Mouse (Mus musculus) intestine, embryonic 14.5 days (tissue): ENCODE results near the gene Fbxo31. TPM values are rescaled to one million over a fixed set of nuclear protein-coding genes. Genes with fewer than 3 reads are reported as not detected.

Source experiments
- ATAC-seq: fragments of 200-750 bp; cut with Nextera tagmentation; replicated peaks from 2 replicates; pipeline ENCODE4 v1.8.0; 2017; ENCODE audit warnings: low read depth, moderate number of reproducible peaks, moderate TSS enrichment, moderate library complexity; ENCODE audit not compliant: low FRiP score, low TSS enrichment
- DNase-seq: peaks from one replicate; pipeline ENCODE4 v3.0.0-alpha.2; 2018; ENCODE audit warnings: low spot score
- H3K27ac ChIP-seq: fragments of 300-500 bp; sonication (generic); 2 replicates; pipeline ENCODE4 v1.5.1; 2014; ENCODE audit warnings: low read depth, mild to moderate bottlenecking, control low read depth
- H3K27me3 ChIP-seq: fragments of 300-500 bp; sonication (generic); replicated peaks from 2 replicates; pipeline ENCODE4 v1.6.1; 2014; ENCODE audit warnings: low read length, control low read depth; ENCODE audit not compliant: control insufficient read depth, insufficient read depth
- H3K36me3 ChIP-seq: fragments of 300-500 bp; sonication (generic); 2 replicates; pipeline ENCODE4 v1.6.1; 2014; ENCODE audit warnings: low read length, control low read depth; ENCODE audit not compliant: control insufficient read depth, insufficient read depth
- H3K4me1 ChIP-seq: fragments of 300-500 bp; sonication (generic); replicated peaks from 2 replicates; pipeline ENCODE4 v1.6.1; 2014; ENCODE audit warnings: low read length, control low read depth, mixed read lengths; ENCODE audit not compliant: control insufficient read depth, insufficient read depth
- H3K4me2 ChIP-seq: fragments of 300-500 bp; sonication (generic); 2 replicates; pipeline ENCODE4 v1.6.1; 2014; ENCODE audit warnings: low read length
- H3K4me3 ChIP-seq: fragments of 300-500 bp; sonication (generic); 2 replicates; pipeline ENCODE4 v1.5.1; 2014; ENCODE audit warnings: low read depth, low read length, control low read depth, mixed read lengths
- H3K9ac ChIP-seq: fragments of 300-500 bp; sonication (generic); 2 replicates; pipeline ENCODE4 v1.6.1; 2014; ENCODE audit warnings: mild to moderate bottlenecking, low read length
- H3K9me3 ChIP-seq: fragments of 300-500 bp; sonication (generic); 2 replicates; pipeline ENCODE4 v1.6.1; 2016; ENCODE audit warnings: low read length, control low read depth; ENCODE audit not compliant: control insufficient read depth
- WGBS: fragments of 180-500 bp; shearing (Covaris S2); extraction: QIAGEN DNeasy Blood & Tissue Kit; methylation state at CpG from one replicate; pipeline ENCODE4 v1.1.7; 2014; 5-methylcytosine and 5-hydroxymethylcytosine counted together
- polyA plus RNA-seq: library from polyadenylated mRNA; unstranded; fragments of >200 nt; fragmentation: Nextera tagmentation; extraction: Ambion mirVana; gene quantifications from 2 replicates; pipeline ENCODE4 v1.2.1, GENCODE M21; 2014

Gene Fbxo31
- polyA plus RNA-seq, 1 experiment from 2014 or later, result 14.5 TPM

DNA sequence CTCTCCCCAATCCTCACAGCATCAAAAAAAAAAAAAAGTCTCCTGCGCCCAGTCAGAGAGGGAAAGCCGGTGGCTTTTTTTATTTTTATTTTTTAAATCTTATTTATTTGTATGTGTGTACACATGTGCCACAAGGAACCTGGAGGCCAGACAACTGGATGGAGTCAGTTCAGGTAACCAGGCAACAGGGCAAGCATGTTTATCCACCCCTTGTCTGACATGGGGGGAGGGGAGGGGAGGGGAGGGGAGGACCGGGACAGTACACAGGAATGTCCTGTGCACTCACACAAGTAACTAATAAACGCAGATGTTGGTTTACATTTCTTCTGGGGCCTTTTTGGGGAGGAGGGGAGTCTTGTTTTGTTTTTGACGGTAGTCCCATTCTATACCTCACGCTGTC, 14.9 kb downstream of the Fbxo31 start:
- WGBS, result 68% methylated on average over 6 of the region's 6 CpGs
- DNase-seq (no peak), ATAC-seq (no peak)
- H3K36me3 ChIP-seq, result peaks cover 20% of the 10 kb centered on the region
- H3K27me3 ChIP-seq, result no peaks in the 10 kb centered on the region
- H3K27ac ChIP-seq, result no peak overlapping the region
- no peaks in the 10 kb centered on the region for H3K9me3 ChIP-seq
- no peak overlapping the region for H3K4me3 ChIP-seq
- no peak overlapping the region for H3K4me2 ChIP-seq
- peaks cover 7% of the 10 kb centered on the region; the same call in 1 of the 2 replicates for H3K4me1 ChIP-seq
- H3K9ac ChIP-seq, result no peak overlapping the region

DNA sequence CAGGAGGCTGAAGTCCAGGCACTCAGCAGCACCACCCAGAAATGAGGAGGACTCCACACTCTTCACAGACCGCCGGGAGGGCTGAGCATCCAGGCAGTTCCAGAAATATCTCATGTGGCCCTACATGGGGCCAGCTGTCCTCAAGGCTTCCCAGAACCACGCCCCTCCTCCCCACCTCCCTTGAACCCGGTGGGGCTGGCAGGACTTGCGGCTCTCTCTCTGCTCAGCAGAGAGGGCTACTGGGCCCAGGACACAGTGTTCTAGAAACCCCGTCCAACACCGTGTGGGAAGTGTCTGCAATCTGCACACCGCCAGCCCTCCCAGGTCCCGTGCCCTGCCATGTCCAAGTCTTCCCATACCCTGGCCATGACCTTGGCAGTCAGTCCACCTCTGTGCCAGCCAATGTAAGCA, 15.7 kb downstream of the Fbxo31 start:
- Histone ChIP-seq H3K27ac (no peak overlapping the region), H3K27me3 (no peaks in the 10 kb centered on the region), H3K9me3 (no peaks in the 10 kb centered on the region), H3K4me2 (no peak overlapping the region), H3K9ac (no peak overlapping the region), H3K4me1 (no peaks in the 10 kb centered on the region), H3K4me3 (no peak overlapping the region), H3K36me3 (peaks cover 25% of the 10 kb centered on the region)
- WGBS, result 80% methylated on average over 9 of the region's 9 CpGs
- no peak for DNase-seq
- no peak for ATAC-seq

DNA sequence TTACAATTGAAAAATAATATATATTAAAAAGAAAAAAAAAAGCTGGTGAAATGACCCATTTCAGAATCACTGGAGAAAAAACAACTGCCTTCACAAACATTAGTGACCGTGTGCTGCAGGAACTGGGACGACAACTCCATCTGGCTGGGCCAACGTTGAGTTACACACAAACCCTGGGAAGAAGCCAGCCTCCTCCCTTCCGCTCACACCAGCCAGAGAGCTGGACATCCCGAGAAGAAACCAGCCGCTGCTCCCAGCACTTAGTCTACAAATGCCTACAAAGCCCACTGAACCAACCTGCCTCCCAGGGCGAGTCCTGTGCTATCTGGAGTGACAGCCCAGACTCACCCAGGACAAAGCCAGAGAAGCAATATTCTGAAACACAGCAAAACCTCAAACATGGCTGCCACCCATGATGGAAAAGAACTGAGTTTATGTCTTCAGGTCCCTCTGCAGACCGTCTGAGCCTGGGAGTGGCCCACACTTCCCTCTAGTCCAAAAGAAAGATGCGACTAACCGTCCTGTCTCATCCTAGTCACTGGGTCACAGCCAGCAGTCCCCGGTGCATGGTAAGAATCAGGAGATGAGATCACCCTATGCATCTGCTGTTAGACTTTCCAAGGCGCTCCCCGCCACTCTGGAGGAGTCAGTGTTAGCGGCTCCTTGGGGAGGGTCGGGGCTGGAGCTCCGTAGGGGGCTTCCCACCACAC, 16.8 kb downstream of the Fbxo31 start:
- no peak for ATAC-seq
- 80% methylated on average over 16 of the region's 16 CpGs for WGBS
- H3K9ac ChIP-seq, result no peak overlapping the region

DNA sequence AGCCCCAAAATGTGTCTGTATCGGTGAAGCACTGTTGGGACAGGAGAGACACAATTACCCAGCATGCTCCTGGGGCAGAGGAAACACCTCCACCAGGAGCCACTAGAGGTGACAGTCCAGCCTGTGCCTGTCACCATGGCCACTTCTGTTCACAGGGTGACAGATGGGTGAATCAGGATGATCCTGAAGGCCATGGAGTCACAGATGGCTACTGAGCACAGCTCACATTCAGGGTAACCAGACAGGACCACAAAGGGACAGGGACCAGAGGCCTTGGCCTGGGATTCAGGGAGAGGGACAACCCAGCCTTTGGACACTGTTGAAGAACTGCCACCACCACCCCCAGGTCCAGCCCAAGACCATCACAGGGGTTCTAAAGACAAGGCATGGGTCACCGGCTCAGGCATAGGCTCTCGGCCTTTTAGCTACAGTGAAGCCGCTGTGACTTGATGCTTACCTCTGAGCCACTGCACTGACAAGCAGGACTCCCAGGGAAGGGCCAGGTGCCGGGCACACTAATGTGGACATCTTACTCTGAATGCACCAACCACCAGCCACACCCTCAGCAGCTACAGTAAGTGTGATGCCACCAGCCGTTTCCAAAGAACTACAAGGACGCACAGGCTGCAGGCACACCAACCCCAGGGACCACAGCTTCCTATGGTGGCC, 18.0 kb downstream of the Fbxo31 start:
- Histone ChIP-seq H3K27me3 (no peaks in the 10 kb centered on the region), H3K9me3 (no peaks in the 10 kb centered on the region), H3K4me1 (no peaks in the 10 kb centered on the region), H3K4me2 (no peak overlapping the region), H3K9ac (no peak overlapping the region), H3K4me3 (no peak overlapping the region), H3K36me3 (peaks cover 20% of the 10 kb centered on the region), H3K27ac (no peak overlapping the region)
- ATAC-seq, result no peak
- WGBS, result 94% methylated on average over 7 of the region's 7 CpGs
- DNase-seq, result no peak

More for the DNA sequence above, 16.8 kb downstream of the Fbxo31 start:
- H3K36me3 ChIP-seq, result peaks cover 25% of the 10 kb centered on the region
- DNase-seq, result no peak
- no peaks in the 10 kb centered on the region for H3K27me3 ChIP-seq
- H3K4me2 ChIP-seq, result no peak overlapping the region
- H3K9me3 ChIP-seq, result no peaks in the 10 kb centered on the region
- H3K27ac ChIP-seq, result no peak overlapping the region
- no peak overlapping the region for H3K4me3 ChIP-seq
- H3K4me1 ChIP-seq, result no peaks in the 10 kb centered on the region

DNA sequence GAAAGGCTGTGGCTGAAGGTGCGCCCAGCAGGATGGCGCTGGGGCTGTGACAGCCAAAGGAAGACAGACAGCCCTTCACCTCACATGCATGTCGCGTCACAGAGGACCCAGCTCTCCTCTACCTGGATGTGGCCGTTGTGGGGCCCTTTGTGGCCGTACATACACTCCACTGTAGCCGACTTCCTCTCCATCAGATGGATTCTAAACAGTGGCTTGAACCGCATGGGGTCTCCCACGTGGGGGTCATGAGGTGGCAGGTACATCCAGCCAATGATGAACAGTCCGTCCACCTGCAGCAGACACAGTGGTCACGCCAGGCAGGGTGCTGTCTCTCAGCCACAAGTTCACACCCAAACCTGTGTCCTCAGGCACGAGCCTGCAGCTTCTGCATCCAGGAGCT, 18.8 kb downstream of the Fbxo31 start:
- H3K27me3 ChIP-seq, result no peaks in the 10 kb centered on the region
- H3K4me3 ChIP-seq, result no peak overlapping the region
- ATAC-seq (no peak), DNase-seq (no peak)
- no peak overlapping the region for H3K27ac ChIP-seq
- H3K9me3 ChIP-seq, result no peaks in the 10 kb centered on the region
- H3K4me1 ChIP-seq, result no peaks in the 10 kb centered on the region
- H3K9ac ChIP-seq, result no peak overlapping the region
- H3K36me3 ChIP-seq, result peaks cover 24% of the 10 kb centered on the region
- WGBS, result 94% methylated on average over 12 of the region's 12 CpGs
- H3K4me2 ChIP-seq, result no peak overlapping the region

DNA sequence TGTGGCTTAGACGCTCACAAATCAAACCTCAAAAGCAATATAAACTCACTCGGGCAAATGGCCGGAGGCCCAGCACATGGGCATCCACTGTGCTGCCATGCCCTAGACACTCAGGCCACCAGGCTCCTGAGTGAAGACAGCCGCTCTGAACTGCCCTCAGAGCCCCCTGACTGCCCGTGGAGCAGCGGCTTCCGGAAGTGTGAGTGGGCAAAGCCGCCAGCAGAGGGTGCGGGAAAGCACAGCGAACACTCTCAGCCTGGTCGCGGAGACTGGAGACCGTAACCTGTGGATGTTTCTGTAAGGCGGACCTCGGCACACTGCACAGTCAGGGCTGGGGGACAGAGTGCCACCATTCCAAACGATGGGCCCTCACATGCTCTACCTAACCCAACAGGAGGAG, 20.1 kb downstream of the Fbxo31 start:
- peaks cover 37% of the 10 kb centered on the region for H3K36me3 ChIP-seq
- 86% methylated on average over 16 of the region's 16 CpGs for WGBS
- DNase-seq, result no peak

DNA sequence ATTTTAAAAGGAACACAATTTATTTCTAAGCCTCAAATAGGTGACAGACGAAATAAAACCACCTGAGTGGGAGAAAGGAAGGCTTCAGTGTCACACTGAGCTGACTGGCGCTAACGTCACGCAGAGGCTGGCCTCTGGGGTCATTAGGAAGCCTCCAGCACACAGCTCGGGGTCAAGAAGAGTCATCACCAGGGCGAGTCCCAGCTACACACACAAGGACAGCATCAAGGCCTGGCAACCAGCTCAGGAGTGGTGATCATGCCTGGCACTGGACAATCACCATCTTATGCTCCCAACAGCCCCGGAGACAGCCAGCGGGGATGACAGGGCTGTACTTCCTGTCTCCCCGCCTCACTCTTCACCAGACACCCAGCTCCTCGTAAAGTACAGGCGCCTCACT, 20.9 kb downstream of the Fbxo31 start:
- WGBS, result 82% methylated on average over 11 of the region's 11 CpGs
- DNase-seq (no peak), ATAC-seq (no peak)
- Histone ChIP-seq H3K4me1 (no peaks in the 10 kb centered on the region), H3K4me2 (no peak overlapping the region), H3K36me3 (peaks cover 43% of the 10 kb centered on the region), H3K27ac (no peak overlapping the region), H3K9ac (no peak overlapping the region), H3K4me3 (no peak overlapping the region), H3K27me3 (no peaks in the 10 kb centered on the region), H3K9me3 (no peaks in the 10 kb centered on the region)

More for the DNA sequence above, 20.1 kb downstream of the Fbxo31 start:
- Histone ChIP-seq H3K9me3 (no peaks in the 10 kb centered on the region), H3K27me3 (no peaks in the 10 kb centered on the region), H3K4me1 (no peaks in the 10 kb centered on the region), H3K4me2 (no peak overlapping the region), H3K27ac (no peak overlapping the region), H3K4me3 (no peak overlapping the region), H3K9ac (no peak overlapping the region)
- ATAC-seq, result no peak

DNA sequence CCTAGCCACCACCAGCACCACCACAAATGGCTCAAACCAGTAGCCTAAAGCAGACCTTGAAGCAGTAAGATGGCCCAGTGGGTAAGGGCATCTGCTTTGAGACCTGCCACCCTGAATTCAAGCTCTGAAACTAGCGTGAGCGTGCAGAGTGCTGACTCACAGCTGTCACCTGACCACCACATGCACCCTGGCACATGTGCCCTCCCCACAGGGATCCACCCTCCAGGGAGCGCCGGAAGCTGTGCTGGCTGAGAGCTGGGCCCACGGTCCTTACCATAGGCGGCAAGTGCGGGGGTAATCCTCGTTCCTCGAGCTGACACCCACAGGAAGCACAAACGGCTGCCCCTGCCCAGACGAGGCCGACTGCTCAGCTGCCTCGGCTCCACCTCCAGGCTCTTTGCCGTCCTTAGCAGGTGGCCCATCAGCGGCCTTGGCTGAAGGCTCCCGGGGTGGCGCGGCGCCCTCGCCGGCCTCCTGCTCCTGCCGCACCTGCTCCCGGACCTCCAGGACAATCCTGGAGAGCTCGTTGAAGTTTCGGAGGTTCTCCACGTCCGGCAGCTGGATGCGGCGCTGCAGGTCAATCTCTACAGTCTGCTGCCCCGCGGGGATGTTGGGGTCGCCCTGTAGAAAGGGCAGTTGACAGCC, 24.7 kb downstream of the Fbxo31 start:
- no peak for ATAC-seq
- Histone ChIP-seq H3K36me3 (peaks cover 54% of the 10 kb centered on the region), H3K4me3 (no peak overlapping the region), H3K9me3 (no peaks in the 10 kb centered on the region), H3K9ac (no peak overlapping the region), H3K27ac (no peak overlapping the region), H3K4me2 (no peak overlapping the region), H3K4me1 (no peaks in the 10 kb centered on the region), H3K27me3 (no peaks in the 10 kb centered on the region)
- WGBS, result 94% methylated on average over 32 of the region's 32 CpGs
- DNase-seq, result no peak
